Mouse (Mus musculus): ENCODE results near the gene Clec12b. TPM values are rescaled to one million over a fixed set of nuclear protein-coding genes. Genes with fewer than 3 reads are reported as not detected.

Gene Clec12b
- total RNA-seq, 1 experiment = not detected

- H3K4me3 ChIP-seq (ENCODE audit: insufficient read depth in 1 of 2, low read depth in 1 of 2, low read length in 2 of 2, poor library complexity in 1 of 2, severe bottlenecking in 1 of 2) = no peak overlapping the region
- TF ChIP-seq HCFC1 (IDR thresholded peaks at IDR 0.05; ENCODE audit: borderline replicate concordance, insufficient read depth, low read length) (no peak), MAFK (IDR thresholded peaks at IDR 0.05; ENCODE audit: insufficient read depth, low read depth, low read length) (no peak), CHD2 (IDR thresholded peaks at IDR 0.05; ENCODE audit: low read depth, low read length) (no peak), ZC3H11A (IDR thresholded peaks at IDR 0.05; ENCODE audit: borderline replicate concordance, low read depth, low read length) (no peak), ZNF384 (IDR thresholded peaks at IDR 0.05; ENCODE audit: low read depth, low read length) (no peak)
- H3K9ac ChIP-seq (ENCODE audit: insufficient read depth, low read depth, low read length, poor library complexity, severe bottlenecking) = no peak overlapping the region
- in situ Hi-C loops (cut with MboI; ENCODE audit: low sequenced_read_pairs in 2 of 2, unreplicated experiment in 2 of 2) = no loop called here
- no peaks in the 10 kb centered on the region for H3K36me3 ChIP-seq (ENCODE audit: control insufficient read depth, insufficient read depth, low read length, poor library complexity, severe bottlenecking)
- H3K27ac ChIP-seq (ENCODE audit: insufficient read depth, low read depth, low read length, poor library complexity, severe bottlenecking) = no peak overlapping the region
- no peak for DNase-seq (ENCODE audit: low read depth, low spot score)
- no peaks in the 10 kb centered on the region for H3K4me1 ChIP-seq (ENCODE audit: control insufficient read depth in 2 of 2, insufficient read depth in 2 of 2, low read length in 2 of 2, poor library complexity in 1 of 2)
- no peaks in the 10 kb centered on the region for H3K9me3 ChIP-seq (ENCODE audit: control insufficient read depth, insufficient read depth, low read depth, low read length)
These were observed 3.9 kb downstream of the Clec12b start for GRCm38 (mm10) chr6:129381736-129382135.

GRCm38 (mm10) chr6:129380454-129380853, 5.2 kb downstream of the Clec12b start:
- DNase-seq (ENCODE audit: low read depth, low spot score) = no peak
- no peak overlapping the region for H3K27ac ChIP-seq (ENCODE audit: insufficient read depth, low read depth, low read length, poor library complexity, severe bottlenecking)
- H3K9ac ChIP-seq (ENCODE audit: insufficient read depth, low read depth, low read length, poor library complexity, severe bottlenecking) = no peak overlapping the region
- H3K4me1 ChIP-seq (ENCODE audit: control insufficient read depth in 2 of 2, insufficient read depth in 2 of 2, low read length in 2 of 2, poor library complexity in 1 of 2) = no peaks in the 10 kb centered on the region
- TF ChIP-seq ZNF384 (IDR thresholded peaks at IDR 0.05; ENCODE audit: low read depth, low read length) = no peak
- no peaks in the 10 kb centered on the region for H3K9me3 ChIP-seq (ENCODE audit: control insufficient read depth, insufficient read depth, low read depth, low read length)
- H3K36me3 ChIP-seq (ENCODE audit: control insufficient read depth, insufficient read depth, low read length, poor library complexity, severe bottlenecking) = no peaks in the 10 kb centered on the region
- no peak overlapping the region for H3K4me3 ChIP-seq (ENCODE audit: insufficient read depth in 1 of 2, low read depth in 1 of 2, low read length in 2 of 2, poor library complexity in 1 of 2, severe bottlenecking in 1 of 2)
- in situ Hi-C loops (cut with MboI; ENCODE audit: low sequenced_read_pairs in 2 of 2, unreplicated experiment in 2 of 2) = no loop called here

DNA sequence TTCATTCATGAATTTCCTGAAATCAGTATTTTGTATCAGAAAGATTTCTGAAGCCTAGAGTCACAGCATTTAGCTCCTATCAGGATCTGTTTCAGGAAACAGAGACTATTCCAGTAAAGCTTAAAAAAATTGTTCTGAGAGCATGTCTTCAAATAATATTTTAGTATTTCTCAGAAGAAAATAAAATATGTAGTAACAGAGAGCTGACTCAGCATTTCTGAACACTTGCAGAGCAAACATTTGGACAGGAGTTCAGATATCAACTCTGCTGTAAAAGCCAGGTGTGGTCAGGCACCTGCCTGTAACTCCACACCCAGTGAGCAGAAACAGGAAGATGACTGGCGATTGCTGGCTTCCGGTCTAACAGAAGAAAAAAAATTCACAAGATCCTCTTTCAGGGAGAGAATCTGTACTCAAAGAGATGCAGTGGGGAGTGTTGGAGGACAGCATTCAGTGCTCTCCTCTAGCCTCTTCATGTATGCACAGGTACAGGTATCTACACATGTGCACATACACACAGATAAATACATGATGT, 10.7 kb downstream of the Clec12b start:
- H3K36me3 ChIP-seq (ENCODE audit: control insufficient read depth, insufficient read depth, low read length, poor library complexity, severe bottlenecking) = no peaks in the 10 kb centered on the region
- in situ Hi-C loops (cut with MboI; ENCODE audit: low sequenced_read_pairs in 2 of 2, unreplicated experiment in 2 of 2) = no loop called here
- no peak overlapping the region for H3K4me3 ChIP-seq (ENCODE audit: insufficient read depth in 1 of 2, low read depth in 1 of 2, low read length in 2 of 2, poor library complexity in 1 of 2, severe bottlenecking in 1 of 2)
- no peak overlapping the region for H3K27ac ChIP-seq (ENCODE audit: insufficient read depth, low read depth, low read length, poor library complexity, severe bottlenecking)
- H3K4me1 ChIP-seq (ENCODE audit: control insufficient read depth in 2 of 2, insufficient read depth in 2 of 2, low read length in 2 of 2, poor library complexity in 1 of 2) = no peaks in the 10 kb centered on the region
- TF ChIP-seq HCFC1 (IDR thresholded peaks at IDR 0.05; ENCODE audit: borderline replicate concordance, insufficient read depth, low read length) (no peak), ZNF384 (IDR thresholded peaks at IDR 0.05; ENCODE audit: low read depth, low read length) (no peak), MAFK (IDR thresholded peaks at IDR 0.05; ENCODE audit: insufficient read depth, low read depth, low read length) (peak; percentile 61; the same call in 1 of the 2 replicates), CHD2 (IDR thresholded peaks at IDR 0.05; ENCODE audit: low read depth, low read length) (no peak)
- no peak for DNase-seq (ENCODE audit: low read depth, low spot score)
- H3K9me3 ChIP-seq (ENCODE audit: control insufficient read depth, insufficient read depth, low read depth, low read length) = no peaks in the 10 kb centered on the region
- H3K9ac ChIP-seq (ENCODE audit: insufficient read depth, low read depth, low read length, poor library complexity, severe bottlenecking) = no peak overlapping the region

DNA sequence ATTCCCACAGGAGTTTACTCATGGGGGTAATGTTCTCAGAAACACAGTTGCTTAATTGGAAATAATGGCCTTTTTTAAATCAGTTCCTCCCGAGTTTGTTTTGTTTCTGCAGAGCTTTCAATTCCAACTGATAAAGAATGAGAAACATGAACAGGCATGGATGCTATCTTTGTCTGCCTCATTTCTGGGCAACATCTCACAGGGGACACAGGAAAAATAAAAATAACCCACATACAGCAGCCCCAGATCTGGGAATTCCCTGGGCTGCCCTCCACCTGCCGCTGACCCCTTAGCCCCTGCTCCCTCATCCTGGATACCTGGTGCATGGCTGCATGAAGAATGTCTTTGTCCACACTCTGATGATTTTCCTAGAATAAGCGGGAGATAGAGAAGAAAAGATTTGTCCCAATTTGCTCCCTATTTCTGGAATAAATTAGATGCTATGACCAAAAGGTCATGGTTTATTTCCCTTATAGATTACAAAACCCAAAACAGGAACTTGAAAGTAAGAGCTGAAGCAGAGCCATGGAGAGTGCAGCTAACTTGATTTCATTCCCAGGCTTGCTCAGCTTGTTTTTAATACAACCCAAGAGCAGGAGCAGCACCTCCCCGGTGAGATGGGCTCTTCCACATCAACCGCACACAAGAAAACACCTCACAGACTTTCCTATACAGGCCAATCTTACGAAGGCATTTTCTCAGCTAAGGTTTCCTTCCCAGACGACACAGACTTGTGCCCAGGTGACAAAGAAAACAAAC, 16.1 kb downstream of the Clec12b start:
- Histone ChIP-seq H3K36me3 (ENCODE audit: control insufficient read depth, insufficient read depth, low read length, poor library complexity, severe bottlenecking) (no peaks in the 10 kb centered on the region), H3K4me3 (ENCODE audit: insufficient read depth in 1 of 2, low read depth in 1 of 2, low read length in 2 of 2, poor library complexity in 1 of 2, severe bottlenecking in 1 of 2) (no peak overlapping the region), H3K4me1 (ENCODE audit: control insufficient read depth in 2 of 2, insufficient read depth in 2 of 2, low read length in 2 of 2, poor library complexity in 1 of 2) (no peaks in the 10 kb centered on the region), H3K27ac (ENCODE audit: insufficient read depth, low read depth, low read length, poor library complexity, severe bottlenecking) (no peak overlapping the region), H3K9ac (ENCODE audit: insufficient read depth, low read depth, low read length, poor library complexity, severe bottlenecking) (no peak overlapping the region), H3K9me3 (ENCODE audit: control insufficient read depth, insufficient read depth, low read depth, low read length) (no peaks in the 10 kb centered on the region)
- in situ Hi-C loops (cut with MboI; ENCODE audit: low sequenced_read_pairs in 2 of 2, unreplicated experiment in 2 of 2) = loop anchor here in 1 of 2 experiments (10.0 kb wide), 1 partner anchor 515 kb away; no protein-coding TSS in a partner anchor
- no peak for DNase-seq (ENCODE audit: low read depth, low spot score)
- TF ChIP-seq ZC3H11A (IDR thresholded peaks at IDR 0.05; ENCODE audit: borderline replicate concordance, low read depth, low read length) (no peak), CHD2 (IDR thresholded peaks at IDR 0.05; ENCODE audit: low read depth, low read length) (no peak), HCFC1 (IDR thresholded peaks at IDR 0.05; ENCODE audit: borderline replicate concordance, insufficient read depth, low read length) (no peak), ZNF384 (IDR thresholded peaks at IDR 0.05; ENCODE audit: low read depth, low read length) (no peak), MAFK (IDR thresholded peaks at IDR 0.05; ENCODE audit: insufficient read depth, low read depth, low read length) (no peak)

All from ES-E14 (cell line).